Mouse (Mus musculus): ENCODE data around the gene Akap5.

The Akap5 gene

DNA sequence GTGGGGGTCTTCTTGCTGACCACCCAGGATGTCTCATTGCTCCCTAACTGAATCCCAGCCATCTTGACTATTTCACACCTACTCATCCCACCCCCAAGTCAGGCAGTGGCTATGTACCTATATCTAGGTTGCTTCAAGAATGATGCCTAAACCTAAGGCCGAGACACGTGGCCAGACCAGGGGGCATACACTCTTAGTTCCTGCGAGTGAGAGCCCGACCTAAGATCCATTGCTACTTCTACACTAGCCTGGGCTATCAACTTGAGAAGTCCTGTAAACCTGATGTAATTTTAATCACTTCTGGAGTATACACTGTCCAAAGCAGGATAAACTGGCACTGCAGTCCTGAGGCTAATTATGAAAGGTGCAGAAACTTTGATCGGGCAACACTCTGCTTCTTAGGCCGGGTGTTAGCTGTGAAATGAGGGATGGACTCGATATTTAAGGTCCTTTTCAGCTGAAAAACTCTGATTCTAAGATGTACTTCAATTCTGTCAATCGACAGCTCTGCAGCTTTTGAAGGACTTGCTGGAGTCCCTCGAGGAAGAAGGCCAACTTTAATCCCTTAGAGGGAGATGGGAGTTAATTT lies 43.6 kb downstream of the Akap5 start:
- in situ Hi-C loops (cut with MboI, MseI): no loop called here

DNA sequence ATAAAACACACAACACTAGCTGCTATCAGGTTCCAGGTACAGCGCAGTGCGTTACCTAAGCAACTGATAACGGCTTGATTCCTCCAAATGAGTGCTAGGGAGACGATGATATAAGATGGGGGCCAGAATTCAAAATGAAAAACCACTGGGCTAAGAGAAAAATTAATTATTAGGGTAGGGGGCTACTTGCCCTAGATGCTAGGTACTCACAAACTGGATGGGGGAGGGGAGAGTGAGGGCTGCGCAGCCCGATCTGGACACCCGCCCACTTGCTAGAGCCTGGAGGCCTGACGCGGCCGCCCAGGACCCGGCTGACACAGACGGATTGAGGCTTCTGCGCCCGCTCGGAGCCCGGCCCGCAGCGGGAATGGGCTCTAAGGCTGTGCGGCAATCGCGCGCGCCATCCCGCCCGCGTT lies 44.1 kb downstream of the Akap5 start:
- in situ Hi-C loops (cut with MboI, MseI): no loop called here

DNA sequence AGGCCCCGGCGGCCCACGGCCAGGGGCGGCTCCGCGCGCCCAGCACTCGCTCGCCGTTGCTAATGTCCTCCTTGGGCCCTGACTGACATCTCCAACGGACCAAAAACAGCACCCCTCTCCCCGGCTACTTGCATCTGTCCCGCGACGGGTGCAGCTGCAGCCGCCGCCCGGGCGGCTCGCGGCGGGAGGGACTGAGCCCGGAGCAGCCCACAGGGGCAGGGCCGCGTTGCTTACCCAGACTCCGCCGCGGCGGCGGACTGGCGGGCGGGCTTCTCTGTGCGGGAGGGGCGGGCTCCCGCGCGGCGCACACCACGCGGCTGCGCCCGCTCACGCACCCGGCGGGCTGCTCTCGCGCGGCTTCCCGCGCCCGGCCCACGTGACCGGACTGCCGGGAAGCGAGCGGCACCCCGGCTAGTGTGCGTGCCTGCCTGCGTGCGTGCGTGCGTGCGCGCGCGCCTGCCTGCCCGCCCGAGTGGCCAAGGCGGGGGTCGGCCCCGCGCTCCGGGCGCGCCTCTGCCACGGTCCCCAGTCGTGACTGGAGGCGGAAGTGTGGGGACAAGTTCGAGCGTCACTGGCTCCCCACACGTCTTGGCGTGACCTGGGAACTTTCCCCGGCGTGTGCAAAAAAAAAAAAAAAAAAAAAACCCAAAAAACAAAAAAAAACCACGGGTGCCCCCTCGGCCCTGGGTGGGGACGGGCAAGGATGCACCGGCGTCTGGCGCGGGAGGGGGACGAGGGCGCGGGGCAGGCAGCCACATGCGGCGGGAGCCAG lies 44.7 kb downstream of the Akap5 start, which contains the start of gene Zbtb25:
Gene Zbtb25, minus strand, starts transcription at position 397 of the 772 bp plus-strand sequence.
- in situ Hi-C loops (cut with MboI, MseI): no loop called here

DNA sequence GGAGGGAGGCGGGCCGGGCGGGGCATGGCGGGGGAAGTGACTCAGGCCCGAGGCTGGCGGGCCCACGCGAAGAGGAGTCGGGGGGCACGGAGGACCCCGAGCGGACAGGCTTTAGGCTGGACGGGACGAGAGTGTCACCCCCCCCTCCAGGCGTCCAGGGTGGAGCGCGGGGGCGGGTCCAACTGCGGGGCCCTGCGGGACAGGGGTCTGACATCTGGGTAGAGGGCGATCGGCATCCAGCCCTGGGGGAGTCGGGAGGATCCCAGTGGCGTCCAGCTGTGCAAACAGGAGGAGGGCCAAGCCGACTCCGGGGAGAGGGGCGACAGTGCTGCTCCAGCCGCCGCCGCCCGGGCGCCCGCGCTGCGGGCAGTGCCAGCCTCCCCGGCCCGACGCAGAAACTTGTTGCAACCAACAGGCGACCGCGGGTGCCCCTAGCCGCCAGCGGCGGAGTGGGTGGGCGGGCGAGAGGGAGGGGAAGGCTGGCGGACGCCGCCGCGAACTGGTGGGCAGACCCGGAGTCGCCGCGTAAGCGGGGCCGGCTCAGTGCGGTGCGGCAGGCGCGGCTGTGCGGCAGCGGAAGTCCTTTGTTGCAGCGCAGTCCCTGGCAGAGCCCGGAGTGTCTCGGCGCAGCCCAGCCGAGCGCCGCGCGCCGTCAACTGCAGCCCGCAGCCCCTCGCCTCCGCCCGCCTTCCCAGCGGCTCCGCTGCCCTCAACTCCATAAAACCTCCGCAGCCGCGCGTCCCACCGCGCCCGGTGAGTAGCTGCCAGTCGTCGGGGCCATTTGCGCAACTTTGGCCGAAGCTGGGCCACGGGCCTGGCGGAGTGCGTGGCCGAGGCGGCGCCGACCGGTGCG lies 45.5 kb downstream of the Akap5 start, which contains the start of gene Zbtb1:
Gene Zbtb1, plus strand, starts transcription at position 289 of the 853 bp plus-strand sequence.
- in situ Hi-C loops (cut with MboI, MseI): no loop called here

DNA sequence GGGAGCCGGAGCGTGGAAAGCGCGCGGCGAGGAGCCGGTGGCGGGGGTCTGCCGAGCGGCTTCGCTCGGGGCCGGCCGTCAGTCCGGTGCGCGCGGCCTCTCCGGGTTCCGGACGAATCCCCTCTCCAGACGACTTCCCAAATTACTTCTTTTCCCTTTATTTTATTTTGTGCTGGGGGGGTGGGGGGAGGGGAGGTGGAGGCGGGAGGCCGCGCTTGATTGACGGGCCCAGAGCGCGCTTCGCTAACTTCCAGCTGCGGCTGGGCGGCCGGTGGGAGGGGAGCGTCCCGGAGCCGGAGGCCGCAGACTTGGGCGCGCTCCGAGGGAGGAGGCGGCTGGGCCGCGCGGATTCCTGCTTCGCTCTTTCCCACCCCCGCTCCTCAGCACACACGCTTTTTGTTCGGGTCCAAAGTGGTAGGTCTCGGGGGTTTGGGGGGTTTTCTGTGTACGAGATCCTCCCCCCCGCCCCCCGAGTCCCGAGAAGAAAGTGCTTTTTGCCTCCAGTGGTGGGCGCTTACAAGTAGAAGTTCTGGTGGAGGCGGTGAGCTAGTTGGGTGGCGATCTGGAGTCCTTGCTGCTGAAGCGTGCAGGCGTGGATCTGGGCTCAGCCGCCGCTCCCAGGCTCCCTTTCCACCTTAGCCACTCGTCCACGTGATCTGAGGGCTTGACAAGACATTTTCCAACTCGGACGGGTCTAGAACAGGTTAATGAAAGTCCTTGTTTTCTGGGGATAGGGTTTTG lies 46.3 kb downstream of the Akap5 start:
- in situ Hi-C loops (cut with MboI, MseI): no loop called here

DNA sequence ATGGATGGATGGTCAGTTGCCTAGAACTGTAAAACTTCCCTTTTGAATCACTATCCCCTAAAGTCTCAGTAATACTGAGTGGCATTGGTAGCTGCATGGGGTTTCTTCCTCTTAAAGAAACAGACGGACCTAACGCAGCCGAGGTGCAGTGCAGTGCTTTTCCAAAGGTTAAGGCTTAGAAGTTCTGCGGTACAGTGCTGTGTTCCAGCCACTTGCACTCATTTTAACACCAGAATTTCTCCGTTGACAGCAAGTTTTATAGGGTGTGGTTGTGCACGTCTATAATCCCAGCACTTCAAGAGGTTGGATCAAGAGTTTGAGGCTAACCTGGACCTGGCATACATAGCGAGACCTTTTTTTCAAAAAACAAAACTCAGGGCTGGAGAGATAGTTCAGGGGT lies 47.4 kb downstream of the Akap5 start:
- in situ Hi-C loops (cut with MboI, MseI): no loop called here

DNA sequence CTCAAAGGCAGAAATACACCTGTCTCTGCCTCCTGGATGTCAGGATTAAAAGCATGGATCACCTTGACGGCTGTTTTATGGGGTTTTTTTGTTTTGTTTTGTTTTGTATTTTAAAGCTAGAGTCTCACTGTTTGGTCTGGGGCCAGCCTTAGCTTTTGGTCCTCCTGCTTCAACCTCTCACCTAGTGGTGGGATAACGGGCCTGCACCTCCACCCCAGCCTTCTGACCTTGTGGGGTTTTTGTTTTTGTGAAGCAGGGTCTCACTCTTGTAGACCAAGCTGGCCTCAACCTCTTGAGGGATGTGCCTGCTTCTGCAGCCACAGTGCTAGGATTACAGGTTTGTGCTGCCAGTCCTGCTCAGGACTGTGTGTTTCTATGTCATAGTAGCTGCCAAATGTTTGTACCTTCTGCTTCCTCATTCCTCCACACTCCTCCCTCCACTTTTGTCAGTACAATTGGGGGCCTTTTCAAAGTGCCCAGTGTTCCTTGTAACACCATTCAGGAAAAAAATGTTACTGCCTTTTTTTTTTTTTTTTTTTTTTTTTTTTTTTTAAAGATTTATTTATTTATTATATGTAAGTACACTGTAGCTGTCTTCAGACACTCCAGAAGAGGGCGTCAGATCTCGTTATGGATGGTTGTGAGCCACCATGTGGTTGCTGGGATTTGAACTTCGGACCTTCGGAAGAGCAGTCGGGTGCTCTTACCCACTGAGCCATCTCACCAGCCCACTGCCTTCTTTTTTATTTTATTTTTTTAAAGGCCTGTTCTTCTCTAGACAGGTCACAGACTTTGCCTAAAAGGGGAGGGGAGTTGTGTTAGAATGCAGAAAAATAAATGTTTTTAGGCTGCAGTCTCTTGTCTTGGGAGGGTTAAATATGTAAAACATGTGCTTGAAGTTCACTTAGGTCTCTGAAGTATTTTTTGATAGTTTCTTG lies 48.5 kb downstream of the Akap5 start:
- in situ Hi-C loops (cut with MboI, MseI): no loop called here

DNA sequence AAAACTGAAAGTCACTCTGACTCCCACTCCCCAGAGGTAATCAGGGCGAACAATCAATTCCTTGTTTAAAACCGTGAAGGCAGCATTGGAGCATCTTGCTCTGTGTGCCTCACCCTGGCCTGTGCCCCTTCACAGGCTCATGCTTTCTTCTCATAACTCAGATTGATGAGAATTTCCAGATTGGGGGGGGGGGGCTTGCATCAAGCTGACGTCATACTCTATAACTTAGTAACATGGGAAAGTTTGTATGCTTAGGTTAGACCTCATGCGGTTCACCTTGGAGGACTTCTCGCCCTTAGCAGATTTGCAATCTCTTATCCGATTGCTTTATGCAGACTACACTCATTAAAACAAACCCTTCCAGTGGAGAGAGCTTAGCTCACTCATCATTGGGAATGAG lies 49.3 kb downstream of the Akap5 start:
- in situ Hi-C loops (cut with MboI, MseI): no loop called here

DNA sequence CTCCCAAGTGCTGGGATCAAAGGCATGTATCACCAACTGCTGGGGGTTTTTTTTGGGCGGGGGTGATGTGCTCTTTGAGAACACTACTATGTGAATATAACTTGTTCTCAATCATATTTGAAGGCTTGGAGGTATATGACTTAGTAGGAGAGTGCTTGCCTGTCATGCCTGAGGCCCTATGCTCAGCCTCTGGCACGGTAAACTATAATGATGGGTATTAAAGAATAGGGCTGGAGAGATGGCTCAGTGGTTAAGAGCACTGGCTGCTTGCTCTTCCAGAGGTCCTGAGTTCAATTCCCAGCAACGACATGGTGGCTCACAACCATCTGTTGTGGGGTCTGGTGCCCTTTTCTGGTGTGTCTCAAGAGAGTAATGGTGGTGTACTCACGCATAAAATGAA lies 50.2 kb downstream of the Akap5 start:
- in situ Hi-C loops (cut with MboI, MseI): no loop called here

DNA sequence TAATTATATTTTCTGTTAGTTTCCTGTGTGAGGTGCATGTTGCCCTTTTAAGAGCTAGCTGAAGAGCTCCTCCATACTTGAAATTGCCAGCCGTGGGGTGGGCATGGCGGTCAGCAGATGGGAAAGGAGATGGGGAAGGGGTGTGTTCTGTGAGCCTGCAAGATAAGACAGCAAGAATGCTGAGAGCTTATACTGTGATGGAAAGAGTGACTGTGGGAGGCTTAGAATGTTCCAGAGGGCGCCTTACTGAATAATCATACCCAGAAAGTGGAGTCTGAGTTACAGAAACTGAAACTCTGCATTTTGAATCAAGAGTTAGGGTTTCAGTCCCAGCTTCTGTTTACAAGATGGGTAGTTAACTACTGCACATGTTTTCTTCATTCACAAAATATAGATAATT lies 50.8 kb downstream of the Akap5 start:
- in situ Hi-C loops (cut with MboI, MseI): no loop called here

DNA sequence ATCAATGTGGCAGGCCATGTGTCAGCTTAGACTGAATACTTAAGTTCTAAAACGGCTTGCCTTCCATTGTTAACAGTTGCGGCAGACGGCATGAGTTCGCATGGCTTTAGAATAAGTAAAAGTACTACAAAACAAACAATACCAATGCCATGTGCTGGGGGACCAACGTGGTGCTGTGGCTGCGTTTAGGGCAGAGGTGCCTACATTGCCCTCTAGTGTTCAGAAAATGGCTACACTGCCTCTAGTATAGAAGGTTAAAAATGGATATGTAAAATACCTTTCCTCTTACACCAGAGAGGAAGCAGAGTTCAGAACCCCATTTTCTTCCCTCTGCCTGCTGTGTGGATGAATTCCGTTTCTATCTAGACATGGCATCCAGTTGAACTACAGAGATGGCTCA lies 52.0 kb downstream of the Akap5 start:
- in situ Hi-C loops (cut with MboI, MseI): no loop called here

DNA sequence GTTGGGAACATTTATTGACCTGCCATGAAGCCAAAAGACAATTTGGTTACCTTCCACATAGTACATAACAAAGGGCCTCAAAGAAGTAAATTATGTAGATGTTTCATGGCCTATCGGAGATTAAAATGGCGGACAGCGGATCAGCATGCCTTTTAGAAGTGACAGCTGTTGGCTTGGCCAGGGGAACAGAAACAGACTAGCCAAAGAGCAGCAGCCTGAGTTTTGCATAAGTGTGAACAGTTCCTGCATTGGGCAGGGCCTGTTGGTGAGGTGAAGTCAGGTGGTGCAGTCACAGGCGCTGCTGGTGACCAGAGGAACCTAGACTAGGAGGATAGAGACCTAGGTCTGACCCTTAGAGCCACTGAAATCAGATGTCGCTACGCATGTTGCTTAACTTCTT lies 52.4 kb downstream of the Akap5 start:
- in situ Hi-C loops (cut with MboI, MseI): no loop called here

DNA sequence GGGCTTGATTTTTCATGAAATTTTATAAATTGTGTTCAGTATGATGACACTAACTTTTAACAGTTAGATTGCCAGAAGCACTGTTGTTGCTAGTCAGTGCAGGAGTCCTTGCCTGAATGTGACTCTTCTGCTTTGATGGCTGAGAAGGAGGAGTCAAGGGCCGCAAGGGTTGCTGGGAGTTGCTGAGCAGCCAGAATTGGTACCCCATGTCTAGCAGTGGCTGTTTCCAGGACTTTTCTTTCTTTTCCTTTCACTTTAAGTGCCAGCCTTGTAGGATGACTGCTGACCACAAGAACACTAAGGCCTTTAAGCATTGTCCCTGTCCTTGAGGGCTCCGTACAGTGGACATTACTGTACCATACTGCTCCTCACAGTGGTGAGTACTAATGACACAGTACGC lies 53.0 kb downstream of the Akap5 start:
- in situ Hi-C loops (cut with MboI, MseI): no loop called here

DNA sequence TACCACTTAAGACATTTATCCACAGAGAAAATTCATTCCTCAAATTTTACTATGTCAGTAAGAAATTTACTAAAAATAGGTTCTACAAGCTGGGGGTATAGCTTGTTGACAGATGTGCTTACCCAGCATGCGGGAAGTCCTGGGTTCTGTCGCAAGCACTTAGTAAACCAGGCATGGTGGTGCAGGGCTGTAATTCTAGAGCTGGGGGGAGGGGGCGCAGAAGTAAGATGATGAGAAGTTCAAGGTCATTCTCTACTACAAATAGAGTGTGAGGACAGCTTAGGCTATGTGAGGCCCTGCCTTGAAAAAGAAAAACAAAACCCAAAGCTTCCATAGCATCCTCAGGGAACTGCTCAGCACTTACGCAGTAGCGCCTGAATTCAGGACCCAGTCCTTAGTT lies 53.9 kb downstream of the Akap5 start:
- in situ Hi-C loops (cut with MboI, MseI): no loop called here

DNA sequence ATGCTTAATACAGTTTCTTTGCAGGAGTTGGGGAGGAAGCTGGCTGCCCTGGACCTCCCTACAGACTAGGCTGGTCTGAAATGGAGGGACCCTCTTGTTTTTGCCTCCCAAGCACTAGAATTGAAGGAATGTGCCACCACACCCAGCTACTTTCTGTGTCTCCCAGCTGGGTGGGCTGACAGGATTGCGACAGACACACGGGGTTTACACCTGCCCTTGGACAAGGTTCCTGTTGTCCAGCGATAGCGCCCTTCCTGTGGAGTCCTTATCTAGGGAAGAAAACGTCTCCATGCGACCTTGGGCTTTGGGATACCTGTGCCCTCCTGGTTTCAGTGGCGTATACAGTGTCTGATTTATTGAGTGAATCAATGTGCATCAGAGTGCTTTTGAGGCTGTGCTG lies 55.5 kb downstream of the Akap5 start:
- in situ Hi-C loops (cut with MboI, MseI): no loop called here
